Mouse (Mus musculus) stomach, postnatal 0 days (tissue): ENCODE data around the gene Adcy1. TPM values are rescaled to one million over a fixed set of nuclear protein-coding genes. Genes with fewer than 3 reads are reported as not detected.

Experiments
- ATAC-seq: fragments of 200-750 bp; cut with Nextera tagmentation; 2 replicates; pipeline ENCODE4 v1.8.0; 2017; ENCODE audit not compliant: low FRiP score, low TSS enrichment
- DNase-seq: peaks from one replicate; pipeline ENCODE4 v3.0.0-alpha.2; 2016; ENCODE audit warnings: low spot score
- H3K27ac ChIP-seq: fragments of 300-500 bp; sonication (generic); replicated peaks from 2 replicates; pipeline ENCODE4 v1.5.1; 2014; ENCODE audit warnings: mild to moderate bottlenecking, control low read depth
- H3K27me3 ChIP-seq: fragments of 300-500 bp; sonication (generic); 2 replicates; pipeline ENCODE4 v1.6.1; 2014; ENCODE audit warnings: low read length; ENCODE audit not compliant: control insufficient read depth, insufficient read depth
- H3K36me3 ChIP-seq: fragments of 300-500 bp; sonication (generic); 2 replicates; pipeline ENCODE4 v1.6.1; 2014; ENCODE audit warnings: low read length, mixed read lengths; ENCODE audit not compliant: control insufficient read depth, insufficient read depth
- H3K4me1 ChIP-seq: fragments of 300-500 bp; sonication (generic); replicated peaks from 2 replicates; pipeline ENCODE4 v1.6.1; 2014; ENCODE audit warnings: antibody characterized with exemption; ENCODE audit not compliant: control insufficient read depth, insufficient read depth
- H3K4me2 ChIP-seq: fragments of 300-500 bp; sonication (generic); replicated peaks from 2 replicates; pipeline ENCODE4 v1.6.1; 2014; ENCODE audit warnings: low read depth, mild to moderate bottlenecking, control low read depth, moderate library complexity
- H3K4me3 ChIP-seq: fragments of 300-500 bp; sonication (generic); 2 replicates; pipeline ENCODE4 v1.5.1; 2014; ENCODE audit warnings: low read depth, low read length, control low read depth
- H3K9ac ChIP-seq: fragments of 300-500 bp; sonication (generic); 2 replicates; pipeline ENCODE4 v1.6.1; 2014; ENCODE audit warnings: mild to moderate bottlenecking, low read length, control low read depth, mixed read lengths
- H3K9me3 ChIP-seq: fragments of 300-500 bp; sonication (generic); 2 replicates; pipeline ENCODE4 v1.6.1; 2016; ENCODE audit warnings: low read length; ENCODE audit not compliant: control insufficient read depth
- CTCF ChIP-seq: IDR thresholded peaks from 2 replicates; pipeline ENCODE4 v1.5.1; 2016; ENCODE audit warnings: antibody characterized with exemption, low read depth, mild to moderate bottlenecking, moderate library complexity
- EP300 ChIP-seq: optimal IDR thresholded peaks from 2 replicates; pipeline ENCODE3; 2016; ENCODE audit warnings: antibody characterized with exemption
- WGBS: fragments of 180-500 bp; shearing (Covaris S2); extraction: QIAGEN DNeasy Blood & Tissue Kit; methylation state at CpG from one replicate; pipeline ENCODE4 v1.1.7; 2014; 5-methylcytosine and 5-hydroxymethylcytosine counted together
- polyA plus RNA-seq: library from polyadenylated mRNA; unstranded; fragments of >200 nt; fragmentation: Nextera tagmentation; extraction: Ambion mirVana; gene quantifications from 2 replicates; pipeline ENCODE4 v1.2.1, GENCODE M21; 2015

The Adcy1 gene
- polyA plus RNA-seq, 1 experiment from 2014 or later: 0.82 TPM

GRCm38 (mm10) chr11:7040801-7041200 lies 22.5 kb upstream of the Adcy1 start:
- Histone ChIP-seq H3K27me3 (no peaks in the 10 kb centered on the region), H3K4me2 (no peak overlapping the region), H3K27ac (no peak overlapping the region), H3K9ac (no peak overlapping the region), H3K4me3 (no peak overlapping the region), H3K4me1 (no peaks in the 10 kb centered on the region), H3K36me3 (no peaks in the 10 kb centered on the region), H3K9me3 (no peaks in the 10 kb centered on the region)
- TF ChIP-seq CTCF: no peak
- TF ChIP-seq EP300: no peak
- DNase-seq (no peak), ATAC-seq (no peak)
- 76% methylated on average over 6 of the region's 6 CpGs for WGBS

DNA sequence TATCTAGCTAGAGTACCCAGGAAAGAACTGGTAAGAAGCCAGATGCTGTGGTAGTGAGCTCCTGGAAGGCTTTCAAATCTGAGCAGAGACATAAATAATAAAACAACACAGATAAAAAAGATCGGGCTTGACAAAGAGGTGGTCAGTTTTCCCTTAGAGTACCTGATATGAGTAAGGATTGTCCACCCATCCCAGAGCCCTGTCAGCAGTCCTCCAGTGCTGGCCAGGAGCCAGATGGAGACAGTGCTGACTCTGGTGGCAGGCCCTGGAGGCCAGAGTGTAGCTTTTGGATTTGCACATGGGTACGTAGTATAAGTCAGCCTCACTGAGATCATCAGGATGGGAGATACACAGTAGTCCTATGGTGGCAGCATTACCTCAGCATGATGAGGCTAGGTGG lies 16.1 kb upstream of the Adcy1 start:
- H3K27me3 ChIP-seq: no peaks in the 10 kb centered on the region
- no peak overlapping the region for H3K9ac ChIP-seq
- DNase-seq (no peak), ATAC-seq (no peak)
- no peaks in the 10 kb centered on the region for H3K4me1 ChIP-seq
- no peak overlapping the region for H3K4me2 ChIP-seq
- no peak overlapping the region for H3K27ac ChIP-seq
- WGBS: 80% methylated on average over 2 of the region's 2 CpGs
- no peaks in the 10 kb centered on the region for H3K9me3 ChIP-seq
- H3K36me3 ChIP-seq: no peaks in the 10 kb centered on the region
- TF ChIP-seq EP300 (no peak), CTCF (no peak)
- H3K4me3 ChIP-seq: no peak overlapping the region

- TF ChIP-seq CTCF (no peak), EP300 (no peak)
- Histone ChIP-seq H3K36me3 (no peaks in the 10 kb centered on the region), H3K9me3 (no peaks in the 10 kb centered on the region), H3K27me3 (no peaks in the 10 kb centered on the region), H3K27ac (no peak overlapping the region), H3K4me2 (no peak overlapping the region), H3K4me1 (no peaks in the 10 kb centered on the region), H3K9ac (no peak overlapping the region), H3K4me3 (no peak overlapping the region)
- ATAC-seq (no peak), DNase-seq (no peak)
These were observed 15.7 kb upstream of the Adcy1 start for GRCm38 (mm10) chr11:7047584-7047983.

DNA sequence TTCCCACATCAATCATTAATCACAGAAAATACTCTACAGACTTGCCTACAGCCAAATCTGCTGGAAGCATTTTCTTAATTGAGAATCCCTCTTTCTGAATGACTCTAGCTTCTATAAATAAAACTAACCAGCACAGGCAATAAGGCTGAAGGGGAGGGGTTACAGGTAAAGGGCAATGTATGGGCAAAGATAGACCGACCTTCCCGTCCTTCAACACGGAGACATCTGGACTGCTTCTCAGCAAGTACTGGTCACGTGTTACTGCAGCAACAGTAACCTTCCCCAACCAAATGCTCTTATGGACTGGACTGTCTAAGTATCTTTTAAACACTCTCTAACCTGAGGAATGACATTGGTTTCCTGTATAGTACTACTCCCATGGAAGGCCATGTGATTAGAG lies 9.6 kb upstream of the Adcy1 start:
- Histone ChIP-seq H3K27ac (no peak overlapping the region), H3K9me3 (no peaks in the 10 kb centered on the region), H3K4me3 (no peak overlapping the region), H3K36me3 (no peaks in the 10 kb centered on the region), H3K4me1 (0 out of 2 replicates have a peak, but pooled peaks cover 2% of the 10 kb centered on the region), H3K9ac (no peak overlapping the region), H3K4me2 (no peak overlapping the region), H3K27me3 (no peaks in the 10 kb centered on the region)
- 89% methylated on average over 4 of the region's 4 CpGs for WGBS
- no peak for DNase-seq
- ATAC-seq: no peak
- no peak for TF ChIP-seq CTCF
- no peak for TF ChIP-seq EP300

DNA sequence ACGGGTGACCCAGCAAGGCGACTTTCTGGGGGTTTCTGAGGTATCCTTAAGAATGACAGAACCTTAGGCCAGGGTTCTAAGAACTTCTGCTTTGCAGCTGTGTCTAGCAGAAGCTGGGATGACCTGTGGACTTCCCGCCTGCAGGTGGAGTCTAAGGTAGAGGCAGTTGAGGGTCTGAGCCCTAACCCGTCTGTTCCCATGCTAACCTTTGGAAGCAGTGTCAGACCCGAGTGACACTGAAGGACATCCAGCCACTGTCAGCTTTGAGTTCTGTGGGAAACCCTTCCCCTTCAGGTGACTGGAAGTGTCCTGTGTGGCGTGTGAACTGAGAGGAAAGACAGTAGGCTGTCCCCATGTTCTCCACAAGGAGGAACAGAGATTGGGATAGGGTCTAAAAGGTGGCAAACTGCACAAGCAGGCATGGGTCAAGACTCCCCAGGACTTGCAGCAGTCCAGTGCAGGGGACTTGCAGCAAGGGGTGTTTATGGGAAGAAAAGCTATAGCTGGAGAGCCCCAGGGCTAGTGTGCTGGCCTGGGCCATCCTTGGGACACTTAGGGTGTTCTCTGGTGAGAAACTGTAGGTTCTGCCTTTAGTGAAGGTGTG lies 8.5 kb upstream of the Adcy1 start:
- Histone ChIP-seq H3K4me2 (no peak overlapping the region), H3K9me3 (no peaks in the 10 kb centered on the region), H3K4me3 (no peak overlapping the region), H3K27me3 (no peaks in the 10 kb centered on the region), H3K36me3 (no peaks in the 10 kb centered on the region), H3K4me1 (0 out of 2 replicates have a peak, but pooled peaks cover 2% of the 10 kb centered on the region), H3K27ac (no peak overlapping the region), H3K9ac (no peak overlapping the region)
- ATAC-seq: no peak
- DNase-seq: no peak
- TF ChIP-seq EP300 (no peak), CTCF (no peak)
- 88% methylated on average over 6 of the region's 6 CpGs for WGBS

DNA sequence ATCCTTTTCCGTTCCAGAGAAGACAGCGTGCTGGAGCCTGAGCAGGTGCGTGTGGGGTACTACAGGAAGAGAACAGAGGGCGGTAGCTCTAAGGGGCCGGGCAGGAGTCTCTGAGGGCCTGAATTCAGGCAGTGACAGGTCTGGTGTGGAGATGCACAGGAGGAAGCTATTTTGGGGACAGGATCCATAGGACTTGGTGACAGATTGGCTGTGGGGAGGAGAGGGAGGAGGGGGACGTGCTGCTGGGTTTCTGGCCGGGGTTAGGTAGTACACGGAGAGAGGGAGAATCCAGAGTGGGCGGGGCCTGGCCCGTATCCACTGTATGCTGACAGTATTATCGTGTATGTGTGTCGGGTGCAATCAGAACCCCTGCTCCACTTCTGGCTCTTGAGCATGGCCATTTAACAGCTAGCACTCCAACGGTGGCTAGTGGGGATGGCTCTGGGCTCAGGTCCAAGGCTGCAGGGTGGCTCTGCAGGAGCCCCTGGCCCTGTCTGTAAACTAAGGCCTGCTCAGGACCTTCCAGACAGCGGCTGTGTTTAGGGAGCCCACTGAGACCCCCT lies 7.8 kb upstream of the Adcy1 start:
- ATAC-seq (0 out of 2 replicates have a peak, but pooled peaks have one; percentile 40), DNase-seq (peak; percentile 29)
- 0 out of 2 replicates have a peak, but pooled peaks cover 2% of the 10 kb centered on the region for H3K4me1 ChIP-seq
- no peak overlapping the region for H3K4me3 ChIP-seq
- no peak overlapping the region for H3K27ac ChIP-seq
- no peak overlapping the region for H3K4me2 ChIP-seq
- no peak overlapping the region for H3K9ac ChIP-seq
- H3K9me3 ChIP-seq: no peaks in the 10 kb centered on the region
- no peaks in the 10 kb centered on the region for H3K27me3 ChIP-seq
- TF ChIP-seq CTCF: no peak
- TF ChIP-seq EP300: no peak
- 23% methylated on average over 14 of the region's 14 CpGs for WGBS
- H3K36me3 ChIP-seq: no peaks in the 10 kb centered on the region
